Mouse (Mus musculus): ENCODE data around the gene Psmf1. TPM values are rescaled to one million over a fixed set of nuclear protein-coding genes. Genes with fewer than 3 reads are reported as not detected.
A peak's percentile ranks its signal among the peaks of the same experiment; 100 is the strongest.

The Psmf1 gene
- polyA plus RNA-seq, 2 experiments, result 23.9 to 46.2 TPM

GRCm38 (mm10) chr2:151739081-151739480, 4.9 kb downstream of the Psmf1 start:
- Histone ChIP-seq H3K4me1 (replicated peaks; ENCODE audit: control insufficient read depth in 2 of 2, insufficient read depth in 2 of 2, low read length in 1 of 2) (peaks cover 53 to 57% of the 10 kb centered on the region in 2 experiments), H3K9me3 (ENCODE audit: control insufficient read depth, low read length) (no peaks in the 10 kb centered on the region), H3K9ac (replicated peaks) (peak overlapping the region; percentile 94), H3K4me2 (ENCODE audit: low read depth) (peak overlapping the region; percentile 79), H3K4me3 (ENCODE audit: insufficient read depth in 1 of 2, low read depth in 2 of 2, low read length in 2 of 2) (peak overlapping the region; percentile 83 to 98), H3K27me3 (ENCODE audit: control insufficient read depth, insufficient read depth, low read length) (no peaks in the 10 kb centered on the region), H3K36me3 (replicated peaks; ENCODE audit: control insufficient read depth, insufficient read depth, low read depth) (peaks cover 11% of the 10 kb centered on the region), H3K27ac (peak overlapping the region; percentile 96)
- TF ChIP-seq CTCF (IDR thresholded peaks at IDR 0.05; ENCODE audit: low read depth) (no peak), EP300 (IDR thresholded peaks at IDR 0.05; ENCODE audit: low read depth) (no peak)
- ATAC-seq (ENCODE audit: insufficient read depth), result no peak
- no peak for DNase-seq (ENCODE audit: low read depth in 3 of 3, low spot score in 3 of 3)
- 57% methylated on average over 3 of the region's 3 CpGs for WGBS (ENCODE audit: insufficient replicate concordance)

GRCm38 (mm10) chr2:151738460-151738859, 5.5 kb downstream of the Psmf1 start:
- Histone ChIP-seq H3K27me3 (ENCODE audit: control insufficient read depth, insufficient read depth, low read length) (no peaks in the 10 kb centered on the region), H3K36me3 (replicated peaks; ENCODE audit: control insufficient read depth, insufficient read depth, low read depth) (peaks cover 18% of the 10 kb centered on the region), H3K9ac (replicated peaks) (peak overlapping the region; percentile 94), H3K4me1 (replicated peaks; ENCODE audit: control insufficient read depth in 2 of 2, insufficient read depth in 2 of 2, low read length in 1 of 2) (peaks cover 47 to 51% of the 10 kb centered on the region in 2 experiments), H3K4me3 (ENCODE audit: insufficient read depth in 1 of 2, low read depth in 2 of 2, low read length in 2 of 2) (peak overlapping the region; percentile 4 to 98; a peak in 3 of 4 replicates), H3K4me2 (ENCODE audit: low read depth) (peak overlapping the region; percentile 79), H3K9me3 (ENCODE audit: control insufficient read depth, low read length) (no peaks in the 10 kb centered on the region), H3K27ac (peak overlapping the region; percentile 96)
- no peak for DNase-seq (ENCODE audit: low read depth in 3 of 3, low spot score in 3 of 3)
- 23% methylated on average over 4 of the region's 4 CpGs for WGBS (ENCODE audit: insufficient replicate concordance)
- TF ChIP-seq CTCF (IDR thresholded peaks at IDR 0.05; ENCODE audit: low read depth), result no peak
- TF ChIP-seq EP300 (IDR thresholded peaks at IDR 0.05; ENCODE audit: low read depth), result peak; percentile 26; the same call in 1 of the 2 replicates
- ATAC-seq (ENCODE audit: insufficient read depth), result no peak

GRCm38 (mm10) chr2:151735422-151735821, 8.6 kb downstream of the Psmf1 start:
- no peak overlapping the region for H3K27ac ChIP-seq
- ATAC-seq (ENCODE audit: insufficient read depth) (no peak), DNase-seq (ENCODE audit: low read depth in 3 of 3, low spot score in 3 of 3) (no peak)
- H3K9ac ChIP-seq (replicated peaks), result no peak overlapping the region
- no peaks in the 10 kb centered on the region for H3K27me3 ChIP-seq (ENCODE audit: control insufficient read depth, insufficient read depth, low read length)
- H3K9me3 ChIP-seq (ENCODE audit: control insufficient read depth, low read length), result no peaks in the 10 kb centered on the region
- TF ChIP-seq EP300 (IDR thresholded peaks at IDR 0.05; ENCODE audit: low read depth) (no peak), CTCF (IDR thresholded peaks at IDR 0.05; ENCODE audit: low read depth) (no peak)
- peaks cover 26 to 28% of the 10 kb centered on the region in 2 experiments for H3K4me1 ChIP-seq (replicated peaks; ENCODE audit: control insufficient read depth in 2 of 2, insufficient read depth in 2 of 2, low read length in 1 of 2)
- H3K4me2 ChIP-seq (ENCODE audit: low read depth), result no peak overlapping the region
- H3K36me3 ChIP-seq (replicated peaks; ENCODE audit: control insufficient read depth, insufficient read depth, low read depth), result peaks cover 30% of the 10 kb centered on the region
- no peak overlapping the region for H3K4me3 ChIP-seq (ENCODE audit: insufficient read depth in 1 of 2, low read depth in 2 of 2, low read length in 2 of 2)
- 85% methylated on average over 6 of the region's 6 CpGs for WGBS (ENCODE audit: insufficient replicate concordance)

GRCm38 (mm10) chr2:151733151-151733865, 10.7 kb downstream of the Psmf1 start:
- Histone ChIP-seq H3K4me2 (ENCODE audit: low read depth) (no peak overlapping the region), H3K27me3 (ENCODE audit: control insufficient read depth, insufficient read depth, low read length) (no peaks in the 10 kb centered on the region), H3K9ac (replicated peaks) (no peak overlapping the region), H3K4me3 (ENCODE audit: insufficient read depth in 1 of 2, low read depth in 2 of 2, low read length in 2 of 2) (no peak overlapping the region), H3K4me1 (replicated peaks; ENCODE audit: control insufficient read depth in 2 of 2, insufficient read depth in 2 of 2, low read length in 1 of 2) (peaks cover 9 to 11% of the 10 kb centered on the region in 2 experiments), H3K27ac (no peak overlapping the region), H3K9me3 (ENCODE audit: control insufficient read depth, low read length) (no peaks in the 10 kb centered on the region), H3K36me3 (replicated peaks; ENCODE audit: control insufficient read depth, insufficient read depth, low read depth) (peaks cover 51% of the 10 kb centered on the region)
- WGBS (ENCODE audit: insufficient replicate concordance), result 81% methylated on average over 8 of the region's 8 CpGs
- DNase-seq (ENCODE audit: low read depth in 3 of 3, low spot score in 3 of 3), result no peak
- TF ChIP-seq EP300 (IDR thresholded peaks at IDR 0.05; ENCODE audit: low read depth), result no peak
- no peak for TF ChIP-seq CTCF (IDR thresholded peaks at IDR 0.05; ENCODE audit: low read depth)
- ATAC-seq (ENCODE audit: insufficient read depth), result no peak

- no peak overlapping the region for H3K4me2 ChIP-seq (ENCODE audit: low read depth)
- H3K27ac ChIP-seq, result no peak overlapping the region
- peaks cover 77% of the 10 kb centered on the region for H3K36me3 ChIP-seq (replicated peaks; ENCODE audit: control insufficient read depth, insufficient read depth, low read depth)
- H3K9me3 ChIP-seq (ENCODE audit: control insufficient read depth, low read length), result no peaks in the 10 kb centered on the region
- WGBS (ENCODE audit: insufficient replicate concordance), result 54% methylated on average over 2 of the region's 2 CpGs
- H3K4me3 ChIP-seq (ENCODE audit: insufficient read depth in 1 of 2, low read depth in 2 of 2, low read length in 2 of 2), result no peak overlapping the region
- peak; percentile 43; the same call in 1 of the 2 replicates for ATAC-seq (ENCODE audit: insufficient read depth)
- peaks cover 2 to 3% of the 10 kb centered on the region in 2 experiments; a peak in 2 of 4 replicates for H3K4me1 ChIP-seq (replicated peaks; ENCODE audit: control insufficient read depth in 2 of 2, insufficient read depth in 2 of 2, low read length in 1 of 2)
- H3K27me3 ChIP-seq (ENCODE audit: control insufficient read depth, insufficient read depth, low read length), result no peaks in the 10 kb centered on the region
- TF ChIP-seq EP300 (IDR thresholded peaks at IDR 0.05; ENCODE audit: low read depth), result no peak
- no peak for TF ChIP-seq CTCF (IDR thresholded peaks at IDR 0.05; ENCODE audit: low read depth)
- H3K9ac ChIP-seq (replicated peaks), result no peak overlapping the region
- no peak for DNase-seq (ENCODE audit: low read depth in 3 of 3, low spot score in 3 of 3)
These were observed 19.9 kb downstream of the Psmf1 start for GRCm38 (mm10) chr2:151724094-151724493.
